Mouse (Mus musculus) gonadal fat pad, adult 2 months (tissue): ENCODE measurements around the gene Lss. TPM values are rescaled to one million over a fixed set of nuclear protein-coding genes. Genes with fewer than 3 reads are reported as not detected.

ENCODE experiments used
- DNase-seq: peaks from one replicate; pipeline ENCODE4 v3.0.0-alpha.2; 2012; ENCODE audit warnings: low read depth
- polyA plus RNA-seq: library from polyadenylated mRNA; depleted of rRNA; stranded (reverse); fragments of >200 nt; gene quantifications from 2 replicates; pipeline ENCODE4 v1.2.3, GENCODE M21; 2012; rRNA removed

Gene Lss
- 37.1 and 49.5 TPM in 2 replicates for polyA plus RNA-seq

DNA sequence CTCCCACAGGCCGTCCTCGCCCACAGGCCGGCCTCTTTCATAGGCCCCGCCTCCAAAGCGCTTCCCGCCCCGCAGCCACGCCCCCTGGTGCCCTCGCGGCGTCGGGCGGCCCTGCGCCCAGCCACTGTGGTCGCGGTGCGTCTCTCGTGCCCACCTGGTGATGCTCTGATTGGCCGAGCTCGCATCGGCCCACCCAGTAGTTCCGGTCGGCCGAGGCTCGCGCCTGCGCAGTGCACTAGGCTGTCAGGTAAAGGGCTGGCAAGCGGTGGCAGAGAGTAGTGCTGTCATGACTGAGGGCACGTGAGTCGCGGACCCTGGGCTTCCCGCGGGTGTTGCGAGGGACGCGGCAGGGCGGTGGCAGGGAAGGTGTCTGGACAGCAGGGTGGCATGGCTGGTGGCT, at the start of gene Lss:
Gene Lss (plus strand): TSS at position 214 of the 400 bp plus-strand sequence.
- no peak for DNase-seq

- no peak for DNase-seq
These were observed 45.1 kb upstream of the Lss start for GRCm38 (mm10) chr10:76486302-76486701.

- no peak for DNase-seq
These were observed 43.1 kb upstream of the Lss start for GRCm38 (mm10) chr10:76488265-76488664.

DNA sequence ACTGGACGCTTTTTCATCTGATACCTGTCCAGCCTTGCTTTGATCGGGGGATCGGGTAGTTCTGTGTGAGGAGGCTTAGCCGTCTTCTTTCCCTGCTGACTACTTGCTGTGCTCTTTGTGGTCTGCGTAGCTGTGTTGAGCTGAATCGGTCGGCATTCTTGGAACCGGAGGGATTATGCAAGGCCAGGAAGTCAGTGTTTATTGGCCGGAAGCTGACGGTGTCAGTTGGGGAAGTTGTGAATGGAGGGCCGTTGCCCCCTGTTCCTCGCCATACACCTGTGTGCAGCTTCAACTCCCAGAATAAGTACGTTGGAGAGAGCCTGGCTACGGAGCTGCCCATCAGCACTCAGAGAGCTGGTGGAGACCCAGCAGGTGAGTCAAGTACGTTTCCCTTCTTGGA, 42.2 kb upstream of the Lss start:
- DNase-seq = no peak

DNA sequence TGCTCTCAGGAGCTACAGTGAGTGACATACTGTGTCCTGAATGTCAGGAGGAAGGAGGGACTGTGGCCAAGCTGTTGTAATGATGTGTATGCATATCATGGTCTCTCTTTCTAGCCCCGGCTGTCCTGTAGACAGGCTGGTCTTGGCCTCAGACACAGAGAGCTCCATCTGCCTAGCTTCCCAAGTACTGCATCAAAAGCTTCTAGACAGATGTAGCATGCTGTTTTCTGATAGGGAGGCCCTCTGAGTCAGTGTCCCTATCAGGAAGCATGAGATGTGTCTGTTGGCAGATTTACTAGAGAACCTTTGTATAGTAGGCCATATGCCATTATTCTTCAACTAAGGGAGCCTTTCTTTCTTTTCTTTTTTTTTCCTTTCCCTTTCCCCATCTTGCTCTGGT, 37.9 kb upstream of the Lss start:
- DNase-seq = no peak

DNA sequence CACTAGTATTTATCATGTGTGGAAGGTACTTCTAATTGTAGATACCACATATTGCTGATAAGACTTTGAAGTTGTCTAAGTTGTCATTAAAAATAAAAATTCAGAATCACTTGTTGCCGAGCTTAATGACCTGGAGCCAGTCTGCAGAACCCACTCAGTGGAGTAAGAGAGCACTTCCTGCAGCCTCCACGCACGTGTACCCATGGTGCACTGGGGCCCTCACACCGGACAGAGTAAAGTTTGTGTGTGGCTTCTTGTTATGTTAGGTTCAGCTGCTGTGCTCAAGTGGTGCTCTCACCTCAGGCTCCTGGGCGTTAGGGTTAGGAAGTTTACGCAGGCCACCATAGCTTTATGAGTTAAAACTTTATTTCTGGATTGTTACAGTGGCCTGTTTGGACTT, 35.9 kb upstream of the Lss start:
- no peak for DNase-seq

DNA sequence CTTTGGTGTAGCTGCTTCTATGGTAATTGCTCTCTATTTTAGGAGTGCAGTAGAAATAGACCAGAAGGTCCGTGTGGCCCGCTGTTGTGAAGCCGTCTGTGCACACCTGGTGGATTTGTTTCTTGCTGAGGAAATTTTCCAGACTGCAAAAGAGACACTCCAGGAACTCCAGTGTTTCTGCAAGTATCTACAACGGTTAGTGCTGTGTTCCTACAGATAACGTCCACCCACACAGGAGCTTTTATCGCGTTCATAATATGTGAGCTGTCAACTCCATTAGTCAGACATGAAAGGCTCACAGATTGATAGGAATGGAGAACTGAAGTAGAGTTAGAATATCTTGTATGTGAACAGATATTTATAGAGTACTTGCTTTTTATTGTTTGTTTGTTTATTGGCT, 35.0 kb upstream of the Lss start:
- DNase-seq = no peak

GRCm38 (mm10) chr10:76497522-76497921, 33.9 kb upstream of the Lss start:
- no peak for DNase-seq

- DNase-seq = no peak
These were observed 27.0 kb upstream of the Lss start for GRCm38 (mm10) chr10:76504271-76504943.

GRCm38 (mm10) chr10:76505865-76506264, 25.5 kb upstream of the Lss start:
- DNase-seq = no peak

GRCm38 (mm10) chr10:76512965-76513583, 18.3 kb upstream of the Lss start:
- DNase-seq = no peak

DNA sequence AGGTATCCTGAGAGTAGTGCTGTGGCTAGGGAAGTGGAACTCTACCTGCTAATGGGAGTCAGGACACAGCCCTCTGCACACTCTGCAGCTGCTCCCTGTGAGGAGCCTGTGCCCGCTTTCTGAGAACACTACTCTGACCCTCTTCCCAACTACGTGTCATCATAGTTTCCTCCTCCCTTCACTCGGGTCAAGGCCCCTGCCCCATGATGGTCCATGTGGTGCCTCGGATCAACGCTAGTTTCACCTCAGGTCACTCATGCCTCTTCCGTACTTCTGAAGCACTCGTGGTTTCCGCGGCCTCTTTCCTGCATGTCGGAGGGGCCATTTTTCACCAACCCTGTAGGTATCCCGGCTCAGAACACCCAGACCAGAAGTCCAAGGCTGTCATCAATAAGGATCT, 466 bp upstream of the Lss start:
- DNase-seq = no peak

DNA sequence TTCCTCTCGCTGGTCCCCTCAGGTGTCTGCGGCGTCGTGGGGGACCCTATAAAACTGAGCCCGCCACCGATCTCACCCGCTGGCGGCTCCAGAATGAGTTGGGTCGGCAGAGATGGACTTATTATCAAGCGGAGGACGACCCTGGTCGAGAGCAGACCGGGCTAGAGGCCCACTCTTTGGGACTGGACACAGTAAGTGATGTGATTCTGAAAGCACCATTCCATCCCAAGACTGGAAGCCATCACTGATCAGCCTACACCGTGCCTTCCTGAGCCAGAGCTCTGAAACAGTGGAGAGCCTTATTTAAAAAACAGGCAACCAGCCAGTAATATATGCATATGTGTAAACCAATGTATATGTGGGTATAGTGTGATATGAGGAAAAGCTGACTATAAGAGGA, 440 bp downstream of the Lss start:
- no peak for DNase-seq

- no peak for DNase-seq
These were observed 4.1 kb downstream of the Lss start for GRCm38 (mm10) chr10:76535526-76535925.

GRCm38 (mm10) chr10:76537619-76538018, 6.2 kb downstream of the Lss start:
- peak; percentile 96 for DNase-seq

DNA sequence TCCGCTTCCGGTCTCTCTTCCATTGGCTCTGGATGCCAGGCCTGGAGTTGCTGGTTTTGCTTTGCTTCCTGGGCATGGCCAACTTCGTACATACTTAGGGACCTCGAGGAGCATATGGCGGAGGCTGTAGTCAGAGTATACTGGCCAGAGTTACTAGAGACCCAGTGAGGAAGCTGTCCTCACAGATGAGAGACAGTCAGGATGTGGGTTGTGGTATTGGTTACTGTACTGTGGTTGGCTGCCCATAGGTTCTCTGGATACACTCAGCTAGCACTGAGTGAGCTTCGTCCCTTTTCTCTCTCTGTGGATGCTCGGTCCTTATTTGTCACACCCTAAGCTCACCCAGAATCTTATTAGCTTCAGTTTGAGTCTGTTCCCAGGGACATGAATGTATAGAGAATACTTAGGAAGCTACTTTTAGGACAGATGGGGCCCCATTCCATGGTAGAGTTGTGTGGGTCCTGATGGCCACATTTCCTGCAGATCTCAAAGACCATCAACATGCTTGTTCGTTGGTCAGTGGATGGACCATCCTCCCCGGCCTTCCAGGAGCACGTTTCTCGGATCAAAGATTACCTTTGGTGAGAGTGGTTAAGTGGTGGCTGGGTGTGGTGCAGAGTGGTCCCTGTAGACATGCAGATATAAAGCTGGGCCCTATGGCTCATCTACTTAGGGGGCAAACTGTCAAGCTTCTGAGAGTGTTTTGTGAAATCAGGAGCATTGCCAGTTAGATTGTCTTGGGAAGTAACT, 10.1 kb downstream of the Lss start:
- DNase-seq = no peak

DNA sequence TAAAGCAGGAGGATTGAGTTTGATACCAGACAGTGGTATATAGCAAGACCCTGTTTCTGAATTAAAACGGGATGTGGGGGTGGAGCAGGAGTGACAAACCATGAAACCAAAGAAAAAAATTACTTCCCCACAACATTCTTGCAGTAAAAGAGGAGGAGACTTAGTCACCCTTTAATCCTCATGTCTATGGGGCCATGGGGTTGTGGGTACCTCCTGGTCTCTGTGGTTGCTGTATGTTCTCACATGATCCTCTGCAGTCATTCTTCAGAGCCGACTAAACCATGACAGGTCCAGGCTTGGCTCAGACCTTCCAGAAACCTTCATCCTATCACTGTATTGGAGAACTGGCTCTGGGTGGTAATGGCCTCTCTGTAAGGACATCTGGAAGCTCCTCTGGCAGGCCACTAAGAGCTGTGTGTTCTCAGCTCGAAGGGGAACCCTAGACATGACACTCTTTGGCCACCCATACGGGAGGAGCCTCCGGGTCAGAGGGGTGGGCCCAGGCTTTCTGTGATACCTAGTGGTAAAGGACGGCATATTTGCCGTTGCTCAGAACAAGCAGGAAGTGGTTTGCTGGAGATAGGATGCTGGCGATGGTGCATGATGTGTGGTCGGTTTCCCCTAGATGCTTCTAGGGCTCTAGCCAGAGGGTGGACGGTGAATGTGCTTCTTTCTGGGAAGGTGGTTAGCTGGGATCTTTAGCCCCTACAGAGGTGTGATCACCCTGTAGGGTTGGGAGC, 11.4 kb downstream of the Lss start:
- DNase-seq = no peak

- no peak for DNase-seq
These were observed 15.2 kb downstream of the Lss start for GRCm38 (mm10) chr10:76546566-76546965.

- no peak for DNase-seq
These were observed 16.8 kb downstream of the Lss start for GRCm38 (mm10) chr10:76548218-76548617.

DNA sequence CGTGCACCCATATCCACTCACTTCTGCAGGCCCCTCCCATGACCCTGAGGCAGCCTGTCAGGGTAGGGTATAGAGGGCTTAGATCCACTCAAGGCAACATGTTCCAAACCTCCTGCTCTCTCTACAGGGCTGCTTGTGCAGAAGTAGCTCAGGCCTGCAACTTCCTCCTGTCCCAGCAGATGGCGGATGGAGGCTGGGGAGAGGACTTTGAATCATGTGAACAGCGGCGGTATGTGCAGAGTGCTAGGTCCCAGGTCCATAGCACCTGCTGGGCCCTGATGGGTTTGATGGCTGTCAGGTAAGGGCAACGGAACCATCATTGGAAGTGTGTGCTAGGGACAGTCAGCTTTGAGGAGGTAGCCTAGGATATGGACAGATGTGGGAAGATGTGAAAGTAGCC, 19.1 kb downstream of the Lss start:
- no peak for DNase-seq

DNA sequence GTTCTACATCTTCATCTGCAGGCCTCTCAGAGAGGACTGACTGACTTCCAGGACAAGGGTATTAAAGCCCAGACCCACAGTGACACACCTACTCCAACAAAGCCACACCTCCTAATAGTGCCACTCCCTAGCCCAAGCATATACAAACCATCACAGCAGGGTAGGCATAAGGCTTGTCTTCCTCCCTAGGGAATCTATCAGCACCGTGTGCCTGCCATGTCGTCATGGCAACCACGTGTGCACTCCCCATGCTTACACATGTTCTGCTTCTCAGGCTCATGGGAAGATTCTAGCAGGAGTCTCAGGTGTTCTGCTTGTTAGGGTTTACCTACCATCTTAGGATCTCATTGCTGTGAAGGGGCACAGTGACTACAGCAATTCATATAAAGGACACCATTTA, 20.2 kb downstream of the Lss start:
- DNase-seq = no peak

DNA sequence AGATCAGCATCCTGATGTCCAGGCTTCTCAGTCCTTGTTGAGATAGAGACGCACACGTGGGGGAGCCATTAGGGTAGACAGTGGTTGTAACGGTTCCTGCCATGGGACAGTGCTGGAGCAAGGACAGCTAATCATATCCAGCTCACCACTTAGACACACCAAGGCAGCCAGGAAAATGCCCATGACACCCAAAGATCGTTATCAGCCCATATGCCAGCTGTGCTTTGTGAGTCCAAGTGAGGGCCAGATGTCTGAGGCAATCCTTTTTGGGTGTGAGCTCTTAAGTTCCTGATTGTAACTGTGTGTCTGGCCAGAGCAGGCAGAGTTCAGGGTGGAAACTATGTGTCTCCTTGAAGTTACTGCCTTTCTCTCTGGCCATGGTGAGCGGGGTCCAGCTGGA, 22.7 kb downstream of the Lss start:
- no peak for DNase-seq
